Mouse (Mus musculus) embryonic fibroblast, embryonic 13.5 days (primary cell): ENCODE results near the gene Sgip1. TPM values are rescaled to one million over a fixed set of nuclear protein-coding genes. Genes with fewer than 3 reads are reported as not detected.

Experiments used
- H3K27ac ChIP-seq: 2 replicates; pipeline ENCODE4 v1.5.1; 2012; ENCODE audit warnings: low read length, control low read depth, inconsistent platforms; ENCODE audit not compliant: insufficient read depth
- H3K4me1 ChIP-seq: 2 replicates; pipeline ENCODE4 v1.6.1; 2011; ENCODE audit warnings: low read length; ENCODE audit not compliant: control insufficient read depth, insufficient read depth
- H3K4me3 ChIP-seq: 2 replicates; pipeline ENCODE4 v1.5.1; 2011; ENCODE audit warnings: mild to moderate bottlenecking, control low read depth, low read length; ENCODE audit not compliant: insufficient read depth
- CTCF ChIP-seq: IDR thresholded peaks from 2 replicates; pipeline ENCODE4 v1.5.1; 2011; ENCODE audit warnings: mild to moderate bottlenecking, control low read depth, low read length, moderate library complexity, borderline replicate concordance; ENCODE audit not compliant: insufficient read depth
- POLR2A ChIP-seq: IDR thresholded peaks from 2 replicates; pipeline ENCODE4 v1.6.1; 2011; ENCODE audit warnings: low read depth, mild to moderate bottlenecking, control low read depth, low read length, moderate library complexity
- polyA plus RNA-seq: library from polyadenylated mRNA; stranded (reverse); fragments of >200 nt; gene quantifications from 2 replicates; pipeline ENCODE4 v1.2.4, GENCODE M21; 2011; ENCODE audit warnings: low read depth; ENCODE audit not compliant: missing spikeins, insufficient read length

The Sgip1 gene
- polyA plus RNA-seq, 1 experiment = 2.6 TPM

- Histone ChIP-seq H3K27ac (no peak overlapping the region), H3K4me1 (no peaks in the 10 kb centered on the region), H3K4me3 (no peak overlapping the region)
- TF ChIP-seq CTCF = no peak
- TF ChIP-seq POLR2A = no peak
Observed at GRCm38 (mm10) chr4:102967811-102968210, 226.7 kb downstream of the Sgip1 start.

GRCm38 (mm10) chr4:102969599-102969998, 228.5 kb downstream of the Sgip1 start:
- H3K4me1 ChIP-seq = no peaks in the 10 kb centered on the region
- no peak overlapping the region for H3K4me3 ChIP-seq
- TF ChIP-seq POLR2A (no peak), CTCF (no peak)
- H3K27ac ChIP-seq = no peak overlapping the region

GRCm38 (mm10) chr4:102971159-102971558, 230.1 kb downstream of the Sgip1 start:
- no peak for TF ChIP-seq POLR2A
- TF ChIP-seq CTCF = no peak
- Histone ChIP-seq H3K4me3 (no peak overlapping the region), H3K27ac (no peak overlapping the region), H3K4me1 (no peaks in the 10 kb centered on the region)

- no peak overlapping the region for H3K4me3 ChIP-seq
- no peaks in the 10 kb centered on the region for H3K4me1 ChIP-seq
- no peak overlapping the region for H3K27ac ChIP-seq
- TF ChIP-seq POLR2A (no peak), CTCF (no peak)
Observed at GRCm38 (mm10) chr4:102972071-102972470, 231.0 kb downstream of the Sgip1 start.

- Histone ChIP-seq H3K27ac (no peak overlapping the region), H3K4me3 (no peak overlapping the region), H3K4me1 (no peaks in the 10 kb centered on the region)
- TF ChIP-seq POLR2A (no peak), CTCF (no peak)
Observed at GRCm38 (mm10) chr4:102974172-102974571, 233.1 kb downstream of the Sgip1 start.

GRCm38 (mm10) chr4:102976290-102977275, 235.5 kb downstream of the Sgip1 start:
- no peak for TF ChIP-seq CTCF
- no peak for TF ChIP-seq POLR2A
- no peaks in the 10 kb centered on the region for H3K4me1 ChIP-seq
- no peak overlapping the region for H3K4me3 ChIP-seq
- no peak overlapping the region for H3K27ac ChIP-seq

GRCm38 (mm10) chr4:102977778-102978321, 236.8 kb downstream of the Sgip1 start:
- no peaks in the 10 kb centered on the region for H3K4me1 ChIP-seq
- TF ChIP-seq POLR2A = no peak
- no peak for TF ChIP-seq CTCF
- H3K4me3 ChIP-seq = no peak overlapping the region
- H3K27ac ChIP-seq = no peak overlapping the region

- Histone ChIP-seq H3K4me3 (no peak within 1 kb of the TSS), H3K4me1 (no peaks in the 10 kb centered on the region), H3K27ac (no peak within 1 kb of the TSS)
- TF ChIP-seq POLR2A = no peak
- no peak for TF ChIP-seq CTCF
Observed at GRCm38 (mm10) chr4:102978440-102978839, 237.3 kb downstream of the Sgip1 start, which contains the start of gene Tctex1d1. Tctex1d1 (plus strand) TSS chr4:102978606.

GRCm38 (mm10) chr4:102979385-102979784, 238.3 kb downstream of the Sgip1 start:
- Histone ChIP-seq H3K4me1 (no peaks in the 10 kb centered on the region), H3K4me3 (no peak overlapping the region), H3K27ac (no peak overlapping the region)
- TF ChIP-seq POLR2A (no peak), CTCF (no peak)

- H3K4me1 ChIP-seq = no peaks in the 10 kb centered on the region
- TF ChIP-seq CTCF (no peak), POLR2A (no peak)
- no peak overlapping the region for H3K4me3 ChIP-seq
- no peak overlapping the region for H3K27ac ChIP-seq
Observed at GRCm38 (mm10) chr4:102981709-102982108, 240.6 kb downstream of the Sgip1 start.

GRCm38 (mm10) chr4:102986173-102986572, 245.1 kb downstream of the Sgip1 start:
- TF ChIP-seq POLR2A (no peak), CTCF (no peak)
- Histone ChIP-seq H3K27ac (no peak overlapping the region), H3K4me3 (no peak overlapping the region), H3K4me1 (no peaks in the 10 kb centered on the region)
